Mouse (Mus musculus): ENCODE measurements around the gene Bod1.

The Bod1 gene

DNA sequence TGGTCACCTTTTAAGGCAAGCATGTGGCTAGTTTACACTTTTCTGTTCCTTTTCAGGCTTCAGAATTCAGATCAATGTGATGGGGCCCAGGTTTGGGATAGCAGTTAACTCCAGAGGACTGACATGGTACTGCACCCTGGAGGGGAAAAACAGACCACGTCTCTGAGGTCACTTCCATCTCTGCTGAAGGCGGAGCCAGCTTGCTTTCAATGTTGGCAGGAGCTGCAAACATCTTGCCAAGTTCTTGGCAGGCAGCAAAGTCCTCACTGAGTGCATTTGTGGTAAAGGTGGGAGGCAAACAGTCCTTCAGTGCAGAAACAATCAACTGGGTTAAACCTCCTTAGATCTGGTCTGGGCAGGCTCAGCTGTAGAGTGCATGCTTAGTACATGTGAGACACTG, 7.5 kb downstream of the Bod1 start:
- no peak for DNase-seq

DNA sequence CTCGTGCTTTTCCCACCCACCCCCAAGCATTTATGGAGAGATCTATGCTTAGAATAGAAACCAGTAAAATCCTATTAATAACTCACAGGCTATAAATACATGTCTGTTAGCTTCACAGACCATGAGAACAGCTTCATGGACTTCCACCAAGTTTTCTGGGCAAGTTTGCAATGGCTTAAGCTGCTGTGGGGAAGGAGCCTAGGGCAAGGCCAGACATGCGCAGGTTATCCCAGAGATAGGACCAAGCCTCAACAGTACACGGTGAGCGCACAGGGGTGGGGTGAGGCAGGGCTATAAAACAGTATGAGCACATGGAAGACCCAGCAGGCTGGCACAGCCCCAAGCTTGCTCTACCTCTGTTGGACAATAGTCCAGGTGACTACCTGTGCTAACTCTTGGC, 8.2 kb downstream of the Bod1 start:
- DNase-seq, result no peak

DNA sequence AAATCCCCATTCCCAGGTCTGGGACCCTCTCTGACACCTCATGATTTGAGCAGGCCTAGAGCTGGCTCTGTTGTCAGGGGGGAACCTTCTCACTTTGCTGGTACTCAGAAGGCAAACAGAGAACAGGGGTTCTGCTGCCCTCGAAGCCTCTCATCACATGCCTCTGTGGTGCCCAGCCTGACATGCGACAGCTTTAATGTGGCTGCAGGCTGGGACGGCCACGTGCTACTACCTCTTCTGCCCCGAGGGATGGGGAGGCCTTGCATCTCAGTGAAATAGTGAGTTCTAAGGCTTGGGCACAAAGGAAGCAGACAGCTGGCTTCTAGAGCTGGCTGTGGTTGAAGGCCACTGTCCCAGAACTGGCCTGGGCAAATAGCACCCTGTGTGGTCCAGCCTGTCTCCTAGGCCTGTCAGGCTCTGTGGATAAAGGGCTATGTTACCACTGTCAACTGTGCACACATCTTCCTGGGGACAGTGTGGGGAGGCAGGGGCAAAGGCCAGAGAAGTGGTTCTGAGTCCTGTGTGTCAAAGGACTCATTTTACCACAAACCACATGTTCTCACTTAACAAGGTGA, 8.7 kb downstream of the Bod1 start:
- DNase-seq, result no peak

DNA sequence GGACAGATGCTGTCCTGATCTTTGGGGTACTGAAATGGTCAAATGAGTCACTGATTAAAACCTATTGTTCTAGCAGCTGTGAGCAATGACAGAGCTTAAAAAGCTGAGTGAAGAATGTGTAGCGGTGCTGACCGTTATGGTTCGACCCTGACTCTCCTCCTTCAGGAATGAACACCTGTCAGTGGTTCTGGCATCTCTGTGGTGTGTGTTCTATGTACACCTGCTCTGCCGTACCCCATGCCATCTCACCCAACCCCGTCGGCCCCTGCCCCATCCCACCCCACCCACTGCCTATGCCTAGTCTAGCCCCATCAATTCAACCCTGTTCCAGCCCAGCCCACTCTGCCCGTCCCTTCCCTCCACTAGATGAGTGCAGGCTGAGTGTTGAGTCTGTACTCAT, 9.5 kb downstream of the Bod1 start:
- no peak for DNase-seq

DNA sequence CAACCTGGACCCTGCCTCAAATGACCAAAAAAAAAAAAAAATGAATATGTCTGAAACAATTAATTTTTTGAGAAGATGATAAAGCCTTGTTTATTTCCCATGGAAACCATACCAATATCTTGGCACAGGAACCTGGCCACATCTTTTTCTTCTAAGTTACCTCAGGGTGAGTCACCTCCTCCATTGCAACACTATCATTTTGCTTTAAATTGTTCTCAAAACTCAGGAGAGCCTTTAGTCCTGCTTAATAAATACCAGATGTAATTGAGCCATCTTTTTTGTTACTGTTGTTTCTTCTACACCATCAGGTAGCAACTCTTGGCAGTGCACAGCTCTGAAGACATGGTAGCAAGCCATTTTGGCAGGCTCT, 13.9 kb downstream of the Bod1 start:
- DNase-seq, result no peak

DNA sequence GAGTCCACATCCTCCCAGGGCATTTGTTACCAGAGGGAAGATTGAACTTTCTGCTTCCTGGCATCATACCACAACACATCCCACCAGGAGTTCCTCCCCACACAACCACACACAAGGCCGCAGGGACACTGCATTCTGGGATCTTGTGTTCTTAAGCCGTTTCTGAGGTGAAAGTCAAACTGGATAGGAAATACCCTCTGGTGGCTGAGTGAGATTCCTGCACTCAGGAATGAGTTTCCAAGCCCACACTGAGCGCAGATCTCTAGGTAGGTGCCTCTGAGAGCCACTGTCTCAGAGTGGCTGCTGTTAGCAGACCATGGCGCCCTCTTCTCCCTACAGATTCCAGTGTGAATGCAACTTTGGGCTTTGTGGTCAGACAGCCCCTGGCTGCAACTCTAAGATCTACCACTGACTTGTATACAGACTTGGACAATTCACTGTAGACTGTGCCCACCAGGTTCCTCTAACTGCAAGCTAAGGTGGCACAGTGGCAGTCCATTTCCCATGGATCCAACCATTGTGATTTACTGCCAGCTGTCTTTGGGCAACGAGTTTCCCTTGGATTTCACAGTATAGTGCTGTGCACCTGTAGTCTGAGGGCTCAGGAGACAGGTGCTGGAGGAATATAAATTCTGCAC, 14.4 kb downstream of the Bod1 start:
- no peak for DNase-seq

DNA sequence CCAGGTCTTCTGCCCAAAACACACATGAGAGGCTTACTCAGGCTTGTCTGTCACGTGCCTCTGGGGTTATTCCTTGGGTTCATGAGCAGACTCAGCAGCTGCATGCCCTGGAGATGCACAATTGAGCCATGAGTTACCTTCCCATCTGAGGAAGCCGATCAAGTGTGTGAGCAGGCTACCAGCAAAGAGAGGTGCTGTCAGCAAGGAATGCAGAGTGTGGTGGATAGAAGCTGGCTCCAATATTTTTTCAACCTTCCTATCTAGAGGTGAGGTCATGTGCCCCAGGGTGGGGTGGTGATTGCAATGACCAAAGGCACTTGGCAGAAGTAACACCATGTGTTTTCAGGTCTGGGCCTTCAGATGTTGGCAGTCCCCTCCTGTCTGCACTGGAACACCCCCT, 22.2 kb downstream of the Bod1 start:
- no peak for DNase-seq

DNA sequence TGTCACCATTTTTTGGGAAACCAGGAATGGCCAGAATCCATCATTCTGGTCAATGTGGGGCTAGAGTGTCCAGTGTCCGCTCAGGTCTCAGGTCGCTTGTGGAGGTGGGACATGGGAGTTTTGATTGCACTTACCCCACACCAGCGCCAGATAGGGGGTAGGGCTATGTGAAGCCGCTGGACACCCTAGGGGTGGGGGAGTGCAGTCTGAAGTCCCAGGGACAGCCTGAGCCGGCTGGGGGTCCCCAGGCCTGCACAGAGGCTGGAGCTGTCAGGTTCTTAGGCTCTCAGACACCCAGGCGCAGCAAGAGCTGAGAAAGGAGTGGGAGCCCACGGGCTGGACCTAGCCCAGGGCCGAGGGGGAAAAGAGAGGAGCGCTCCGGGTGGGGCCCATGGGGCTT, 24.4 kb downstream of the Bod1 start:
- DNase-seq, result no peak

DNA sequence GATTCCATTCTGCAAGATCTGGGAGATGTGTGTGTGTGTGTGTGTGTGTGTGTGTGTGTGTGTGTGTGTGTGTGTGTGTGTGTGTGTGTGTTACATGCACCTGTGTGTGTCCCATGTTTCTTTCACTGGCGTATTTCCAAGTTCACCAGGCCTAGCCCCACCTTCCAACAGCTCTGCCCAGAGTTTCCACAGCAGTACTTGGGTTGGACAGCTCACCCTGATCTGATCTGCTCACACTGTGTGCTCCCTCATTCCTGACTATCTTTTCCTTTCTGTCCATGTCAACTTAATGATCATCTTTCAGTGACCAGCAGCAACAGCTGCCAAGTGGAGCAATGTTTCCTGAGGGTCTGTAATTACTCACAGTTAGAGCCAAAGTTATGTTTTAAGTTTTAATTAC, 25.1 kb downstream of the Bod1 start:
- no peak for DNase-seq

DNA sequence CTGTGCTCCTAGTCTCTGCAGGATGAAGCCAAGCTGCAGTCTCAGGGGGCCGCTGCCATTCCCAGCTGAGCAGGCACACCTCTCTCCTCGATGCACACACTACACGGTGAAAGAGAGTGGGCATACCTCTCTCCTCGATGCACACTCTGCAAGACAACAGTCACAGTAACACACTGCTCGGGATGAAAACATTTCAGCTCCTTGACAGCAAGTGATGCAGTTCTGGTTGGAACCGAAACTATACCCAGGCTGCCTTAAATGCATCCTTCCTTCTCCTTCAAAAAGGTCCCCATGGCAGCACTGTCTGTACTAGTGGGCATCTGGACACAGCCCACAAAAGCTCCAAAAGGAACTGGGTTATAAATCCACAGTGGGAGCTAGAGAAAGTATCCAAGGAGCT, 28.6 kb downstream of the Bod1 start:
- no peak for DNase-seq

DNA sequence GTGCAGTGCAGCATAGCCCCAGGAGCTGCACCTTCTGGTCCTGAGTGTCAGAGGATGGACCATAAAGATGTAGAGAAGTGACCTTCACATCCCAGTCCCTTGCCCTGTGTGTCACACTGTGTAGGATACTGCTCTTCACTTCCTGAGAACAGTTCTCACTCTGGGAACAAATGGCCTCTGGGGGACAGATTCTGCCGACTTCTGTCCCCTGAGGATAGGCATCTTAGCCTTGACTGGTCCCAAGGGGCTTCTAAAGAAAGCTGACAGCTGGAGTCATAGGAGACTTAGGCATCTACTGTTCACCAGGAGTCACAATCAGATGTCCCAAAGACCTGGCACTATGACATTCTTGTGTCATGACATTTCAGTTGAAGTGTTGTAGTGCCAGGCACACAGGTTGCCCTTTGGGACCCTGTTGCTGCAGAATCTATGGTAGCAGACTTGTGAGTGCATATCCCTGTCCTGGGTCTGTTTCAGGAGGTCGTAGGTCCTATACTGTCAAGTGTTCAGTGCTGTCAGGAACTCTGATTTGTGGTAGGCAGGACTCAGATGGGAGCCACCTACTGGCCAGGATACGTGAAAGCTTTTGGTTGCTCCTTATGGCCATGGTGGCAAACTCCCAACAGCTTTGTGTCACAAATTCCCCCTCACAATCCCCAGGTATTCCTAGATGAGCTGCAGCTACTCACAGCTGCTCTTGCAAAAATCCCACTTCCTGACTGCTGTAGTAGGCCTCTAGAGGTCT, 30.4 kb downstream of the Bod1 start:
- DNase-seq, result no peak

DNA sequence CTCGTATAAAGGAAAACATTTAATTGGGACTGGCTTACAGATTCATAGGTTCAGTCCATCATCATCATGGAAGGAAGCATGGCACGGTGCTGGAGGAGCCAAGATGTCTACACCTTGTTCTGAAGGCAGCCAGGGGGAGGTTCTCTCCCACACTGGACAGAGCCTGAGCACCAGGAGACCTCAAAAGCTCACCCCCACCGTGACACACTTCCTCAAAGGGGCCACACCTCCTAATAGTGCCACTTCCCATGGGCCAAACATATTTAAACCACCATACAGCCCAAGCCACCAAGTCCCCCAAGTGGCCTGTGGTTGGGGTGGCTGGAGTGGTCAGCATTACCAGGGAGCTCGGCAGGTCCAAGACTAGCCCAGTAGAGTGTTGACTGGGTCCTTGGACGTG, 31.5 kb downstream of the Bod1 start:
- no peak for DNase-seq

DNA sequence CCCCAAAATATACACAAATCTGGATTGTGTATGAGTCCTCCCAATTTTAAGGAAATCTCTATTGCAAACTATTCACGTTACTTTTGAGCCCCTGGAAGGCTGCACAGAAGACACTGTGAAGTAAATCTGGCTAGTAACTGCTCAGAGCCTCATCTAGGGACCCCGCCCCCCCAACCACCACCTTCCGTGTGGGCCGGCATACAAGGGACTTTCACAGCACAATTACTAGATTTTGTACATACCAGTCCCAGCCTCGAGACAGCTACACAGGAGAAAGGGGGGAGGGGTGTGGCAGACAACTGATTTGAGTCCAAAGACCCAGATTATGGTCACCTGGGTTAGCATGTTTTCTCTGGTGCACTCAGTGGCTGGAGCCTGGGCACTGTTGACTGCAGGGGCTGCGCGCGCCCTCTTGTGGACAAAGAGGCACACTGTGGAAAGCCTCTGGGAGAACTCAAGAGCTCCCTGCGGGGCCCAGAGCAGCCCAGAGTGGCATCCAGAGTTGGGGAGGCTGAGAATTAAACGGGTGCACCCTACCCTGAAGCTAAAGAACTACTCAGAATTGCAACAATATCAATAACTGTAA, 33.8 kb downstream of the Bod1 start:
- peak; percentile 59 for DNase-seq

DNA sequence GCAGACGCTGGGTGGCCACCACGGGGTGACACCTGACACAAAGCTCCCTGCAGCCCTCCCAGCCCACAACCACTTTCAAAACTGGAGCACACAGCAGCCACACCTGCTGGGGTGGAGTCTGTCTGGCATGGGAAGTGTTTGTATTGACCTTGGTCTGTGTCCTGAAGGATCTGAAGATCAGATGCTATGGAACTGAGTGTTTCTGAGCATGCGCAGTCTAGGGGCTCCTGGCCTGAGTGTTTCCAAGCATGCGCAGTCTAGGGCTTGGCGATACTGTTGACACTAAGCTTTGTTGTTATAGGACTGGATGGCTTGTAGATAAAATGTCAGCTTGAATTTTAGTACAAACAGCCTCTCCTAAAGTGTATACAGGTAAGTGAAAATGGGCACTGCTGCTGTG, 43.0 kb downstream of the Bod1 start:
- no peak for DNase-seq

DNA sequence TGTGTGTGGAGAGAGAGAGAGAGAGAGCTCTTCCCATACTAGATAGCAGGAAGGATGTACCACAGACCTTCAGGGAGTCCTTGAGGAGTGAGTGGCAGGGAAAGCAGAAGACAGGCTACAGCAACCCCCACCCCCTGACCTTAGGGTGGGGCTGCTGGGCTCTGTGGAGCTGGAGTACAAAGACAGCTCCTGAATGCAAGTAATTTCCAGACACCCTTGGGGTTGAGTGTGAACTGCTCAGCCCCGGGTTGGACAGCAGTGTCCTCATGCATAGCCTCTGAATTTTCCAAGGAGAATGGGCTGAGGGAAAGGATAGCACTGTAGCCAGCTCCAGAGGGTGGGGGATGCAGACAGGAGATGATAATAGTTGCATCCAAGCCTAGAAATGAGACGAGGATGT, 50.9 kb downstream of the Bod1 start:
- DNase-seq, result no peak

DNA sequence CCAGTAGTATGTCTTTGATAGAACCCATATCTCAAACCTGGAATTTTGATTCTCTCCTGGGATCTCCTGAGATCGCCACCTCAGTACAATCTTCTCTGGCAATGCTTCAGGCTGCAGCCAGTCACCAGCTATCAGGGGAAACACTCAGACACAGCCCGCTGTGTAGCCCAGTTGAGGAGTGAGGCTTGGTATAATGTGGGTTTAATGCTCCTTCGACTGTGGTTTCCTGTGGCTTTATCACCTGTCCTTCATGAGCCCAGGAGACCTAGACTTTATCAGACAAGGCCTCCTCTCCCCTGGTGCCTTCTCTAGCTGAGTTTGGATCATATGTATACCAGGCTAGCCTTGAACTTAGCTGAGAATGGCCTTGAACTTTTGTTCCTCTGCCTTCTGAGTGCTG, 53.9 kb downstream of the Bod1 start:
- no peak for DNase-seq

DNA sequence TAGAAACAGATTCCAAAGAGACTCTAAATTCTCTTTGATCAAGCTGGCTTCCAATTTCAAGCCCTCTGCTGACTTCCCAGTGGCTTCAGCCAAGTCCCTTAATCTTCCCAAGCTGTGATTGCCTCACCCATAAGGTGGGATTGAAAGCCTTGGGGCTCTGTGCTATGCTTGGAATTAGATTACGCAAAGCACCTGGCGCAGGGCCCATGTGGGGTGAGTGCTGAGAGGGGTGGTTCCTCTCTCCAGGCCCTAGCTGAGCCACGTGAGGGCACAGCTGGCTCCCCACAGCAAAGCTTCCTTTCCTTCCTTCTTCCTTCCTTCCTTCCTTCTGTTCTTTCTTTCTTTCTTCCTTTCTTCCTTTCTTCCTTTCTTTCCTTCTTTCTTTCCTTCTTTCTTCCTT, 54.4 kb downstream of the Bod1 start:
- DNase-seq, result no peak

DNA sequence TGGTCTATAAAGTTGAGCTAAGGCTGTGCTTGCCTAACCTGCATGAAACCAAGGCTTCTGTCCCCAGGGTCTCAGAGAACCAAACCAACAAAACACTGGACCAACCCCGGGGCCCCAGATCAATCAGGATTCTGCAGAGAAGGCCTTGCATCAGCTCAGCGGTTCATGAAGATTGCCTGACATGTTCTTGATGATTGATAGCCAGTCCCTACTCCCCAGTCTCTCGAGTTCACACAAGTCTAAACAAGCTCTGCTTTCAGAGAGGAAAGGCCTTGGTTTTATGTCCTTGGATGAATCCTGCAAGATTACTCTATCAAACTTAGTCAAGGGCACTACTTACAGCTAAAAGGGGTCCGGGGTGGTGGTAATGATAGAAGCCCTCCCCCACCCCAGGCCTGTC, 55.0 kb downstream of the Bod1 start:
- DNase-seq, result no peak

Data from thymus, postnatal 25 days (tissue).